Mouse (Mus musculus): Measurements from ENCODE around the gene Stat5a. TPM values are rescaled to one million over a fixed set of nuclear protein-coding genes. Genes with fewer than 3 reads are reported as not detected.
A peak's percentile ranks its signal among the peaks of the same experiment; 100 is the strongest.

Stat5a gene
- polyA plus RNA-seq (2014; fragmentation: Nextera tagmentation; extraction: Ambion mirVana) = 0.69 and 0.96 TPM in 2 replicates

DNA sequence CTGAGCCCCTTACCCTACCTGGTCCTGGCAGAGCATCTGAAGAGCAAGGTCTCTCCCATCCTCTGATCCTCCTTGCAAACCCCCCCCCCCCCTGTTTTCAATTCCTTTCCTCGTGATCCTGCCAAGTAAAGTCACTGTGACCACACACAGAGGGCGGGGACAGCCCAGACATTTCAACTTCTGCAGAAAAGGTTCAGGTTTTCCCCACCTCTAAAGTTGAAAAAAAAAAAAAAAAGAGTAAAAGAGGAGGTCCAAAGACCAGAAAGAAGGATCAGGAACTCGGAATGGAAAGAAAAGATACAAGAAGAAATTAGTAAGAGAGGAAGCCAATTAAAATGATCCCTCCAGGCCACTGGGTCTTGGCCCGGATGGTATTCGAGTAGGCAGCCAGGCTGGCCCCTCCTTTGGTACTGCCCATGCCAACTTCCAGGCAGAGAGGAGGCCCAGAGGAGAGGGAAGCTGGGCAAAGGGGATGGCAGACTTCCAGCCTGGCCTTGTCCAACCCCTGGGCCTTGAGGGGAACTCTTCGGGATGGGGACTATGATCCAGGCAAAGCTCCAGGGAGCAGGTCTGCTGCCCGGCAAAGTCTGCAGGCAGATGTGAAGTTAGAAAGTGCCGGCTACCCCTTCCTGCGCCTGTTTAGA is at the start of gene Stat5a:
TSS of gene Stat5a (plus strand) at position 417 of the 644 bp plus-strand sequence.
- ATAC-seq = no peak
- peak within 1 kb of the TSS; percentile 33 for H3K4me3 ChIP-seq (ENCODE audit: low read depth, low read length)
- H3K4me1 ChIP-seq (ENCODE audit: control insufficient read depth, insufficient read depth, low read length) = no peaks in the 10 kb centered on the region
- H3K9me3 ChIP-seq (replicated peaks; ENCODE audit: control insufficient read depth, low read length) = no peaks in the 10 kb centered on the region
- no peaks in the 10 kb centered on the region for H3K36me3 ChIP-seq (ENCODE audit: control insufficient read depth, insufficient read depth, low read length)
- H3K4me2 ChIP-seq (ENCODE audit: low read length) = peak within 1 kb of the TSS; percentile 51
- H3K27me3 ChIP-seq (replicated peaks; ENCODE audit: control insufficient read depth, insufficient read depth, low read length) = peaks cover 34% of the 10 kb centered on the region
- 51% methylated on average over 9 of the region's 9 CpGs for WGBS
- no peak within 1 kb of the TSS for H3K27ac ChIP-seq (ENCODE audit: low read depth, low read length)
- peak; percentile 40 for DNase-seq (ENCODE audit: low spot score)
- peak within 1 kb of the TSS; percentile 47 for H3K9ac ChIP-seq (ENCODE audit: low read length)

DNA sequence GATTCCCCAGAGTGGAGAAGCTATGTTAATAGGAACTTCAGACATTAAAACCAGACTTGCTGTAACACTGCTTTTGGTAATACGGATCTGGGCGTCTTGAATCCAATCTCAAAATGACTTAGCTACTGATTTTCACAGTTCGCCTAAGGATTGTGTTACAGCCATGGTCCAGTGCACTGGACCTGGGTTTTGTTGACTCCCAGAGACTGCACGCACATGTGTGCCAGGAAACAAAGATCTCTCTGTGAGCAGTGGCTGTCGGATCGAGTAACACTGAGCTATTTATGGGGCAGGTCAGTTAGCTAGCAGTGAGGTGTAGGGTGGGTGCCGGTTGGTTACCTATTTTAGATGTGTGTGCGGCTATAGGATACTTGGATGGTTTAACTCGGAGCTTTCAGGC is 48.6 kb upstream of the Stat5a start:
- Histone ChIP-seq H3K27ac (ENCODE audit: low read depth, low read length) (no peak overlapping the region), H3K4me3 (ENCODE audit: low read depth, low read length) (no peak overlapping the region), H3K27me3 (replicated peaks; ENCODE audit: control insufficient read depth, insufficient read depth, low read length) (no peaks in the 10 kb centered on the region), H3K9me3 (replicated peaks; ENCODE audit: control insufficient read depth, low read length) (no peaks in the 10 kb centered on the region), H3K9ac (ENCODE audit: low read length) (no peak overlapping the region), H3K36me3 (ENCODE audit: control insufficient read depth, insufficient read depth, low read length) (no peaks in the 10 kb centered on the region), H3K4me2 (ENCODE audit: low read length) (no peak overlapping the region), H3K4me1 (ENCODE audit: control insufficient read depth, insufficient read depth, low read length) (no peaks in the 10 kb centered on the region)
- ATAC-seq (no peak), DNase-seq (ENCODE audit: low spot score) (no peak)
- WGBS = 88% methylated on average over 9 of the region's 9 CpGs

DNA sequence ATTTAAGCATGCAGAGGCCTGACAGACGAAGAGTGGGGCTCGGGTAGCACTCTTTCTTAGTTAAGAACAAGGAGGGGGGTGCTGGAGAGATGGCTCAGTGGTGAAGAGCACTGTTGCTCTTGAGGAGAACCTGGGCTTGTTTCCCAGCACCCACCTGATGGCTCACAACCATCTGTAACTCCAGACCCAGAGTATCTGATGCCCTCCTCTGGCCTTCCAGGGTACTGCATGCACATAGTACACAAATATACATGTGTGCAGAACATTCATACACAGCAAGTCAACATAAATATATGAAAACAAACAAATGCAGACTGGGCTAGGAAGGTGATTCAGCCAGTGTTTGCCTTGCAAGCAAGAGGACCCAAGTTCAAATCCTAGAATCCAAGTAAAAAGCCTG is 48.0 kb upstream of the Stat5a start:
- H3K9ac ChIP-seq (ENCODE audit: low read length) = no peak overlapping the region
- no peaks in the 10 kb centered on the region for H3K9me3 ChIP-seq (replicated peaks; ENCODE audit: control insufficient read depth, low read length)
- H3K4me3 ChIP-seq (ENCODE audit: low read depth, low read length) = no peak overlapping the region
- no peak for DNase-seq (ENCODE audit: low spot score)
- no peaks in the 10 kb centered on the region for H3K27me3 ChIP-seq (replicated peaks; ENCODE audit: control insufficient read depth, insufficient read depth, low read length)
- WGBS = 87% methylated on average over 2 of the region's 2 CpGs
- no peak for ATAC-seq
- H3K4me1 ChIP-seq (ENCODE audit: control insufficient read depth, insufficient read depth, low read length) = no peaks in the 10 kb centered on the region
- no peaks in the 10 kb centered on the region for H3K36me3 ChIP-seq (ENCODE audit: control insufficient read depth, insufficient read depth, low read length)
- no peak overlapping the region for H3K4me2 ChIP-seq (ENCODE audit: low read length)
- H3K27ac ChIP-seq (ENCODE audit: low read depth, low read length) = no peak overlapping the region

DNA sequence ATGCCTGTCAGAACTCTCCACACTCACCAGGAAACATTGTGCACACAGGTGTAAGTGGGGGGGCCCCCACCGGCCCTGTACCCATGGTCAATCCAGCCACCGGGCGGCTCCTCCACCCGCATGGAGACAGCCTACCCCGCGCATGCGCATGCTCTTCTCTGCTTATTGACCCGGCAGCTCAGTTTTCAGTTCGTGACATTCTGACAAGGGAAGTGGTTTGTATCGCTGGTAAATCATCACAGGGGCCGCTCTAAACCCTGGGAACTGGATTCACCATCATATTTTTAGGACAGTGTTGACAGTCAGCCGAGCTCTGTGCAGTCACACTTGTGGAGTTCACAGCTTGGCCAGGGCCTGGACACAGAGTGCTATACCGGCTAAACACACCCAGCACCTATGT is 44.7 kb upstream of the Stat5a start:
- 76% methylated on average over 13 of the region's 13 CpGs for WGBS
- Histone ChIP-seq H3K9ac (ENCODE audit: low read length) (no peak overlapping the region), H3K4me1 (ENCODE audit: control insufficient read depth, insufficient read depth, low read length) (peaks cover 3% of the 10 kb centered on the region; the same call in 1 of the 2 replicates), H3K4me2 (ENCODE audit: low read length) (no peak overlapping the region), H3K27ac (ENCODE audit: low read depth, low read length) (no peak overlapping the region), H3K27me3 (replicated peaks; ENCODE audit: control insufficient read depth, insufficient read depth, low read length) (no peaks in the 10 kb centered on the region), H3K4me3 (ENCODE audit: low read depth, low read length) (no peak overlapping the region), H3K9me3 (replicated peaks; ENCODE audit: control insufficient read depth, low read length) (no peaks in the 10 kb centered on the region), H3K36me3 (ENCODE audit: control insufficient read depth, insufficient read depth, low read length) (no peaks in the 10 kb centered on the region)
- ATAC-seq = no peak
- DNase-seq (ENCODE audit: low spot score) = no peak

DNA sequence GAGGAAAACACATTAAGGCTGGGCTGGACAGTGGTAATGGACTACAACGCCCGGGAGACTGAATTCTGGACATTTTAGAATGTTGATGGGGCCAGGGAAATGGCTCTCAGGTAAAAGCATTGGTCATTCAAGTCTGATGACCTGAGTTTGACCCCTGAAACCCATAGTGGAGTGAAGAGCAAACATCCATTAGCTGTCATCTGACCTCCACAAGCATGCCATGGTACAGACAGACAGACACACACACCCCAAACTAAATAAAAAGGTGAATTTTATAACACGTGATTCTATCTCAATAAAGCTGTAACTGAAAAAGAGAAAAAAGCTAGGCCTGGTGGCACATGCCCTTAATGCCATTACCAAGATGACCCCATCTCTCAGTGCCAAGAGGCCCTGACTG is 42.8 kb upstream of the Stat5a start:
- no peak overlapping the region for H3K4me2 ChIP-seq (ENCODE audit: low read length)
- peaks cover 3% of the 10 kb centered on the region; the same call in 1 of the 2 replicates for H3K4me1 ChIP-seq (ENCODE audit: control insufficient read depth, insufficient read depth, low read length)
- H3K4me3 ChIP-seq (ENCODE audit: low read depth, low read length) = no peak overlapping the region
- DNase-seq (ENCODE audit: low spot score) (no peak), ATAC-seq (no peak)
- no peak overlapping the region for H3K9ac ChIP-seq (ENCODE audit: low read length)
- 94% methylated on average over 3 of the region's 3 CpGs for WGBS
- H3K9me3 ChIP-seq (replicated peaks; ENCODE audit: control insufficient read depth, low read length) = no peaks in the 10 kb centered on the region
- no peaks in the 10 kb centered on the region for H3K36me3 ChIP-seq (ENCODE audit: control insufficient read depth, insufficient read depth, low read length)
- no peaks in the 10 kb centered on the region for H3K27me3 ChIP-seq (replicated peaks; ENCODE audit: control insufficient read depth, insufficient read depth, low read length)
- H3K27ac ChIP-seq (ENCODE audit: low read depth, low read length) = no peak overlapping the region

DNA sequence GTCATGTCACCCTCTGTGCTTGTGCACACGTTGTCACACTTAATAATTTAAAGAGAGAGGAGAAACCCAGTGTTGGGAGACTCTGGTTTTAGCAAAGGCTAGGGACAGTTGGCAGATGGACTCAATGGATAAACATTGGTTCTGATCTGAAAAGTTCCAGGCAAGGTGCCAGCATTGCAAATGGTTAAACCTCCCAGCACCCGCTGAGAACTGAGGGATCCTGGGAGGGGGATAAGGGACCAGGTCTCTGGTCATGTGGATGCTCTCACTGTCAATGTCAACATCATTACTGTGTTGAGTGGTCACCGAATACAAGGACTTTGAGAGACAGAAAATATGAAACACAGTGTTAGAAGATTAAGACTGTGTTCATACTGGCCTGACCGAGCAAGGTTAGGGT is 42.4 kb upstream of the Stat5a start:
- no peak overlapping the region for H3K4me3 ChIP-seq (ENCODE audit: low read depth, low read length)
- peaks cover 3% of the 10 kb centered on the region; the same call in 1 of the 2 replicates for H3K4me1 ChIP-seq (ENCODE audit: control insufficient read depth, insufficient read depth, low read length)
- no peak overlapping the region for H3K9ac ChIP-seq (ENCODE audit: low read length)
- H3K4me2 ChIP-seq (ENCODE audit: low read length) = no peak overlapping the region
- H3K27ac ChIP-seq (ENCODE audit: low read depth, low read length) = no peak overlapping the region
- no peaks in the 10 kb centered on the region for H3K27me3 ChIP-seq (replicated peaks; ENCODE audit: control insufficient read depth, insufficient read depth, low read length)
- WGBS = 73% methylated on average over 4 of the region's 4 CpGs
- DNase-seq (ENCODE audit: low spot score) (peak; percentile 22), ATAC-seq (no peak)
- H3K36me3 ChIP-seq (ENCODE audit: control insufficient read depth, insufficient read depth, low read length) = no peaks in the 10 kb centered on the region
- no peaks in the 10 kb centered on the region for H3K9me3 ChIP-seq (replicated peaks; ENCODE audit: control insufficient read depth, low read length)

DNA sequence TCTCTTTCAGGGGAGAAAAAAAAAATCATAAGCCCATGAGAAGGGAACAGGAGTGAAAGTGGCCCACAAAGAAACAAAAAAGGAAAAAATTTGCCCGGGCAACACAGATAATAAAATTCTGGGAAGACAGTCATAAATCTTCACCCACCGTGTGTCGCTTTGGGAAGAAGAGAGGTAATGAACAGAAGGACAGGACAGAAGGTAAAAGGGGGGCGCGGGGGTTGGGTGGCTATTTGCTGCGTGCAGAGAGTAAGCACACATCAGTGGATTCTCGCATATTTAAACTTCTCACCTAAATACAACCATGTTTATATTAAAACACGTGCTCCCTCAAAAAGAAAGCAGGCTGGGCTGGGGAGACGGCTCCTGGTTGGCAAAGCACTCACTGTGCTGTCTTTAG is 41.8 kb upstream of the Stat5a start:
- H3K9ac ChIP-seq (ENCODE audit: low read length) = no peak overlapping the region
- 69% methylated on average over 9 of the region's 9 CpGs for WGBS
- H3K9me3 ChIP-seq (replicated peaks; ENCODE audit: control insufficient read depth, low read length) = no peaks in the 10 kb centered on the region
- no peak overlapping the region for H3K4me3 ChIP-seq (ENCODE audit: low read depth, low read length)
- H3K27me3 ChIP-seq (replicated peaks; ENCODE audit: control insufficient read depth, insufficient read depth, low read length) = no peaks in the 10 kb centered on the region
- peaks cover 3% of the 10 kb centered on the region; the same call in 1 of the 2 replicates for H3K4me1 ChIP-seq (ENCODE audit: control insufficient read depth, insufficient read depth, low read length)
- no peak overlapping the region for H3K4me2 ChIP-seq (ENCODE audit: low read length)
- H3K27ac ChIP-seq (ENCODE audit: low read depth, low read length) = no peak overlapping the region
- H3K36me3 ChIP-seq (ENCODE audit: control insufficient read depth, insufficient read depth, low read length) = no peaks in the 10 kb centered on the region
- DNase-seq (ENCODE audit: low spot score) (no peak), ATAC-seq (no peak)

DNA sequence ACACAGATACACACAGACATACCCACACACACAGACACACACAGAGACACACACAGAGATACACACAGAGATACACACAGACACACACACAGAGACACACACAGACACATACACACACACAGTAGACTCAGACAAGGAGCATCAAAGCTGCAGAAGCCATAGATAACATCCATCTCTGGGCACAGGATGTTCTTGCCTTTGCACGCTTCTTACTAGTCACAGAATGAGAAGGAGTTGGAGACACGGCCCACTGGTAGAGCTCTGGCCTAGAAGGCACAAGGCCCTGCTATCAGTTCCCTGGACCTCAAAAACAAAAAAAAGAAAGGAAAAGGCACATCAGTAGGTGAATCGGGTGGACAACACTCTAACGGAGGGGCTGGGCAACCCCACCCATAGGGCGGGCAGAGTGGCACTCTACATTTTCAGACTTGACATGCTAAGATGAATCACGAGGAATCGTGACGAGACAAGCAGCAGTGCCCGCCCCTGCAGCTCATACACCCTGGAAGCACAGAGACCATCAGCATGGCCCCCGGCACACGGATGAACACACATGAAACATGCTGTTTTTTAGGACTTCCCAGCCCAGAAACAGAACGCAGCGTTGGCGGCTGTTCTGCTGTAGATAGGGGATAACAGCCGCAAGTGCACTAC is 40.7 kb upstream of the Stat5a start:
- Histone ChIP-seq H3K4me3 (ENCODE audit: low read depth, low read length) (no peak overlapping the region), H3K9me3 (replicated peaks; ENCODE audit: control insufficient read depth, low read length) (no peaks in the 10 kb centered on the region), H3K9ac (ENCODE audit: low read length) (no peak overlapping the region), H3K36me3 (ENCODE audit: control insufficient read depth, insufficient read depth, low read length) (no peaks in the 10 kb centered on the region), H3K4me1 (ENCODE audit: control insufficient read depth, insufficient read depth, low read length) (peaks cover 3% of the 10 kb centered on the region; the same call in 1 of the 2 replicates), H3K4me2 (ENCODE audit: low read length) (no peak overlapping the region), H3K27me3 (replicated peaks; ENCODE audit: control insufficient read depth, insufficient read depth, low read length) (no peaks in the 10 kb centered on the region), H3K27ac (ENCODE audit: low read depth, low read length) (no peak overlapping the region)
- DNase-seq (ENCODE audit: low spot score) (no peak), ATAC-seq (no peak)
- 92% methylated on average over 15 of the region's 15 CpGs for WGBS

DNA sequence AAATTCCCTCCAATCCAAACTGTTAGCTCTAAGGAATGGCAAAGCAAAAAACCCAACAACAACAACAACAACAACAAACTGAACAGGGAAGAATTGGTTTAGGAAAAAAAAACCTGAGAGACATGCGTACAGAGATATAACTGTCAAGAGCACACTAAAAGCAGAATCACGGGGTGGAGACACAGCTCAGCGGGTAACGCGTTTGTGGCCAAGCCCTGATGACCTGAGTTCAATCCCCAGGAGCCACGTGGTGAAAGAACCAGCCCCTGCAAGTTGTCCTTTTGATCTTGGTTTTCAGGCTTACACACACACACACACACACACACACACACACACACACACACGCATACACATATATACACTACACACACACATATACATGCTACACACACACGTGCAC is 40.1 kb upstream of the Stat5a start:
- Histone ChIP-seq H3K9me3 (replicated peaks; ENCODE audit: control insufficient read depth, low read length) (no peaks in the 10 kb centered on the region), H3K4me1 (ENCODE audit: control insufficient read depth, insufficient read depth, low read length) (peaks cover 3% of the 10 kb centered on the region; the same call in 1 of the 2 replicates), H3K27ac (ENCODE audit: low read depth, low read length) (no peak overlapping the region), H3K36me3 (ENCODE audit: control insufficient read depth, insufficient read depth, low read length) (no peaks in the 10 kb centered on the region), H3K4me2 (ENCODE audit: low read length) (no peak overlapping the region), H3K27me3 (replicated peaks; ENCODE audit: control insufficient read depth, insufficient read depth, low read length) (no peaks in the 10 kb centered on the region), H3K4me3 (ENCODE audit: low read depth, low read length) (no peak overlapping the region), H3K9ac (ENCODE audit: low read length) (no peak overlapping the region)
- no peak for DNase-seq (ENCODE audit: low spot score)
- no peak for ATAC-seq
- 87% methylated on average over 8 of the region's 8 CpGs for WGBS
